Mouse (Mus musculus): Measurements from ENCODE around the gene Foxp1.

GRCm38 (mm10) chr6:99484197-99484725 lies 38.3 kb downstream of the Foxp1 start:
- TF ChIP-seq CTCF (IDR thresholded peaks at IDR 0.05; ENCODE audit: low read depth) (no peak), EP300 (IDR thresholded peaks at IDR 0.05; ENCODE audit: low read depth) (no peak)
